Mouse (Mus musculus) hindbrain, embryonic 12.5 days (tissue): ENCODE data around the gene Pth. TPM values are rescaled to one million over a fixed set of nuclear protein-coding genes. Genes with fewer than 3 reads are reported as not detected.

Source experiments
- ATAC-seq: fragments of 200-750 bp; cut with Nextera tagmentation; 2 replicates; pipeline ENCODE4 v1.8.0; 2017; ENCODE audit warnings: moderate TSS enrichment; ENCODE audit not compliant: low FRiP score
- H3K27ac ChIP-seq: fragments of 300-500 bp; sonication (generic); 2 replicates; pipeline ENCODE4 v1.5.1; 2016; ENCODE audit warnings: mild to moderate bottlenecking
- H3K27me3 ChIP-seq: fragments of 300-500 bp; sonication (generic); 2 replicates; pipeline ENCODE4 v1.6.1; 2016; ENCODE audit warnings: mild to moderate bottlenecking
- H3K36me3 ChIP-seq: fragments of 300-500 bp; sonication (generic); 2 replicates; pipeline ENCODE4 v1.6.1; 2016; ENCODE audit warnings: mild to moderate bottlenecking
- H3K4me1 ChIP-seq: fragments of 300-500 bp; sonication (generic); 2 replicates; pipeline ENCODE4 v1.6.1; 2016
- H3K4me2 ChIP-seq: fragments of 300-500 bp; sonication (generic); replicated peaks from 2 replicates; pipeline ENCODE4 v1.6.1; 2016; ENCODE audit warnings: mild to moderate bottlenecking
- H3K4me3 ChIP-seq: fragments of 300-500 bp; sonication (generic); 2 replicates; pipeline ENCODE4 v1.5.1; 2016; ENCODE audit warnings: mild to moderate bottlenecking
- H3K9ac ChIP-seq: fragments of 300-500 bp; sonication (generic); 2 replicates; pipeline ENCODE4 v1.6.1; 2016; ENCODE audit warnings: mild to moderate bottlenecking, moderate library complexity
- H3K9me3 ChIP-seq: fragments of 300-500 bp; sonication (generic); replicated peaks from 2 replicates; pipeline ENCODE4 v1.6.1; 2016; ENCODE audit warnings: mild to moderate bottlenecking
- WGBS: fragments of 180-500 bp; shearing (Covaris S2); methylation state at CpG from one replicate; pipeline ENCODE4 v1.1.7; 2016; 5-methylcytosine and 5-hydroxymethylcytosine counted together
- polyA plus RNA-seq: library from polyadenylated mRNA; unstranded; fragments of >200 nt; fragmentation: Nextera tagmentation; extraction: Ambion mirVana; gene quantifications from 2 replicates; pipeline ENCODE4 v1.2.1, GENCODE M21; 2016

The Pth gene
- polyA plus RNA-seq, 1 experiment from 2014 or later = not detected

DNA sequence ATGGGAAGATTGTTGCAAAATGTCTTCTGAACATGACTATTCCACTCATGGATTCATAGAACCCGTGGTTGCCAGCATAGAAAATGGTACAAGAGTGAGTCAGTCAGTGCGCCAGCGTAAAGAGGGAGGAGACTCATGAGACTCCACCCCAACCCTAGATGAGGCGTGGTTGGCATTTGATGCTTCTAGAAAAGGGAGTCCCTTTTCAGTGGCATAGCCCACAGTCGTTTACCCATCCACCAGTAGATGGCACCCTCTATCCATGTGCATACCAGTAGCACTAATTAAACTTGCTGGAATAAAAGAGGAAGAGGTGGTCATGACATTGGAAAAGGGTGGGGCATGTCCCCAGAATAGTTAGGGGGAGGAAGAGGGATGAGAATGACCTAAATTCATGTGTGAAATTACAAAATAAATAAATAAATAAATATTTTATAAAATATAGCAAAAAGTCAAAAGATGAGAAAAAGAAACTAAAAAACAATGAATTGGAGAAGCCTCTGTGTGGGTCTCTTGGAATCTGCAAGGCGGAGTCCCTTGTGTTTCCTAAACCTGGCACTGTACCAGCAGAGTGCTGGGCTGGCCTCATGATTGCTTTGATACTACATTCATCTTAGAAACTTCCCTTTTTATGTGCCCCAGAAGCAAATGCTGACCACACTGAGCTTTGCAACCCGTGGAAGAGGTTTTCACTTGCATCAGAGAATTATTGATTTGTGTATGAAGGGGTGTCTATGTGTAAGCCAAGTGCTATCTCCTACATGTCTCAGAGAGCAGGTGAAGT, 10.3 kb downstream of the Pth start:
- H3K9me3 ChIP-seq = no peaks in the 10 kb centered on the region
- H3K4me3 ChIP-seq = no peak overlapping the region
- no peak overlapping the region for H3K9ac ChIP-seq
- no peaks in the 10 kb centered on the region for H3K36me3 ChIP-seq
- H3K27ac ChIP-seq = no peak overlapping the region
- 33% methylated on average over 7 of the region's 7 CpGs for WGBS
- peak; percentile 76 for ATAC-seq
- no peaks in the 10 kb centered on the region for H3K4me1 ChIP-seq
- no peaks in the 10 kb centered on the region for H3K27me3 ChIP-seq
- H3K4me2 ChIP-seq = no peak overlapping the region

DNA sequence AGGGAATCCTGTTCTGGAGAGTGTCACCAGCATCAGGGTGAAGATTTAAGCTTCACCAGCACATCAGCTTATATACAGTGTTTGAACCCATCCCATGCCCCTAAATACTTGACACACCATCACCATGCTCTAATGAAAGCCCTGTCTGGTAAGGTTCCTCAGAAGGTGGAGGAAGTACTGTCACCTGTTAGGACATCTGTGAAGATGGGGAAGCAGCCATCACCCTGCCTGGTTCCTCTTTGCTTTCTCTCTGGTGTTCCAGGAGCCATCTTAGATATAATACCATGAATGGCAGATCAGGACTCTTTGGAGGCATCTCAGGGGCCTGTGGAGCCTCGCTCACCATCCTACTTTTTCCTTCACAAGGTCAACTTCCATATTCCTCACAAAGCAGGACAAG, 15.7 kb downstream of the Pth start:
- H3K4me3 ChIP-seq = no peak overlapping the region
- no peak overlapping the region for H3K9ac ChIP-seq
- H3K27ac ChIP-seq = no peak overlapping the region
- H3K4me1 ChIP-seq = peaks cover 9% of the 10 kb centered on the region
- no peaks in the 10 kb centered on the region for H3K9me3 ChIP-seq
- no peak overlapping the region for H3K4me2 ChIP-seq
- WGBS = 72% methylated on average over 1 of the region's 1 CpGs
- H3K27me3 ChIP-seq = no peaks in the 10 kb centered on the region
- ATAC-seq = no peak
- H3K36me3 ChIP-seq = no peaks in the 10 kb centered on the region

- Histone ChIP-seq H3K9ac (peak overlapping the region; percentile 88), H3K27me3 (no peaks in the 10 kb centered on the region), H3K4me2 (peak overlapping the region; percentile 66), H3K9me3 (no peaks in the 10 kb centered on the region), H3K36me3 (no peaks in the 10 kb centered on the region), H3K27ac (peak overlapping the region; percentile 85), H3K4me3 (peak overlapping the region; percentile 73), H3K4me1 (peaks cover 13% of the 10 kb centered on the region)
- 0% methylated on average over 44 of the region's 44 CpGs for WGBS
- peak; percentile 78 for ATAC-seq
These were observed 18.6 kb downstream of the Pth start for GRCm38 (mm10) chr7:113369620-113370340.

- Histone ChIP-seq H3K27ac (peak within 1 kb of the TSS; percentile 85), H3K36me3 (no peaks in the 10 kb centered on the region), H3K9ac (peak within 1 kb of the TSS; percentile 88), H3K27me3 (no peaks in the 10 kb centered on the region), H3K4me3 (peak within 1 kb of the TSS; percentile 73), H3K9me3 (no peaks in the 10 kb centered on the region), H3K4me2 (peak within 1 kb of the TSS; percentile 66), H3K4me1 (peaks cover 13% of the 10 kb centered on the region)
- ATAC-seq = peak; percentile 99
- WGBS = under 1% methylated on average over 64 of the region's 64 CpGs
These were observed 19.4 kb downstream of the Pth start, which contains the start of gene Btbd10 for GRCm38 (mm10) chr7:113368746-113369619. TSS of gene Btbd10 (minus strand) at chr7:113369392.

DNA sequence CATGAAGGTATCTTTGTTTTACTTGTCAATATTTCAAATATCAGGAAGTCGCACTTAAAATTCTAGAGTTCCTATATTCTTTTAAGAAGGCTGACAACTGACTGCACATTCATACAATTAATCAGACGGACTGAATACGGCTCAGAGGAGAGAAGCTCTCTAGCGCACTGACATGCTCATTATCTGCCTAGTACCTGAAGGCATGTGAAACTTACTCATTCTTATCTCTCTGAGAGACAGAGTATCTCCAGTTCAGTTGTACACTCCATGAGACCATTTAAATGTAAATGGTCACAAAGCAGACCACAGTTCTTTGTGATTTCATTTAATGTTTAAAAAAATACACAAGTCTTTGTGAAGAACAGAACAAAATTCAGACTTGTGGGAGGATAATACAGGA, 20.9 kb downstream of the Pth start:
- Histone ChIP-seq H3K27me3 (no peaks in the 10 kb centered on the region), H3K4me3 (no peak overlapping the region), H3K9me3 (no peaks in the 10 kb centered on the region), H3K9ac (no peak overlapping the region), H3K27ac (no peak overlapping the region), H3K36me3 (no peaks in the 10 kb centered on the region), H3K4me1 (peaks cover 13% of the 10 kb centered on the region), H3K4me2 (no peak overlapping the region)
- no peak for ATAC-seq
- WGBS = 73% methylated on average over 4 of the region's 4 CpGs

DNA sequence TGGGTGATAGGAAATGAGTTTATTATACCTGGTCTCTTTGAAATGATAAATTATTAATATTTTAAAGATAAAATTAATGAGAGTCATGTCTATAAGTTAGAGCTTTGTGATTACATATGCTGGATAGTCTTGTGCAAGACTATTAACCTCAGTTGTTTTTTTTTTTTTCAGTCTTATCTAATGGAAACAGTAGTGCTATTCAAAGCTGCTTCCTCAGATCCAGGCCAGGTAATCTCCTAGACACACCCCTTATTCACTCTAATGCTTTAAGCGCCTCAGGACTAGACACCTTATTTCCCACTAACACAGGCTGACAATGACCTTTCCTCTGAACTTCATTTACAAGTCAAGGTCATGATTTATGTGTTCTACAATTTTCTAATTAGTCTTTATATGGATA, 39.3 kb downstream of the Pth start:
- H3K4me3 ChIP-seq = no peak overlapping the region
- H3K4me1 ChIP-seq = no peaks in the 10 kb centered on the region
- H3K4me2 ChIP-seq = no peak overlapping the region
- H3K9ac ChIP-seq = no peak overlapping the region
- no peak for ATAC-seq
- H3K27ac ChIP-seq = no peak overlapping the region
- no peaks in the 10 kb centered on the region for H3K27me3 ChIP-seq
- H3K9me3 ChIP-seq = no peaks in the 10 kb centered on the region
- WGBS = 93% methylated on average over 1 of the region's 1 CpGs
- H3K36me3 ChIP-seq = no peaks in the 10 kb centered on the region

GRCm38 (mm10) chr7:113347694-113348093, 40.7 kb downstream of the Pth start:
- Histone ChIP-seq H3K27me3 (no peaks in the 10 kb centered on the region), H3K9ac (no peak overlapping the region), H3K27ac (no peak overlapping the region), H3K4me3 (no peak overlapping the region), H3K9me3 (no peaks in the 10 kb centered on the region), H3K4me1 (no peaks in the 10 kb centered on the region), H3K4me2 (no peak overlapping the region), H3K36me3 (no peaks in the 10 kb centered on the region)
- ATAC-seq = no peak
- WGBS = 96% methylated on average over 2 of the region's 2 CpGs

DNA sequence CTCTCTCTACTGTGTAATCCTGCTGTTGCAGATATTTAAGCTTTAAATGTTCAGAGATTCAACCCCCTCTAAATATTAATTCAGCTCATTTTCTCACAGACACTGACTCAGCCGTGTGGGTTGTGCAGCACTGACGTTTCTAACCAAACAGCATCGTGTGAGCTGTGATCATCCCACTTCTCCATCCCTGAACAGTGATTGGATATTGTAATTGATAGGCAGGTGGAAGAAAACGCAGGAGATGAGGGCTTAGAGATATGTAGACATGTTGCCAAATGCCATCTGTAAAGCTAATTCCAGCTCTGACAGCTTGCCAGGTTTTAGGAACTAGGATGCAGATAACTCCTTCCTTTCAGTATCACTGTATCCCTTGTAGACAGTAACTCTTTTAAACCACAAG, 41.1 kb downstream of the Pth start:
- Histone ChIP-seq H3K36me3 (no peaks in the 10 kb centered on the region), H3K9me3 (no peaks in the 10 kb centered on the region), H3K4me2 (no peak overlapping the region), H3K9ac (no peak overlapping the region), H3K27ac (no peak overlapping the region), H3K4me3 (no peak overlapping the region), H3K4me1 (no peaks in the 10 kb centered on the region), H3K27me3 (no peaks in the 10 kb centered on the region)
- no peak for ATAC-seq
- WGBS = 41% methylated on average over 4 of the region's 4 CpGs

Other genes starting within 250 kb of the Pth start
- gene Arntl, start 181.1 kb downstream of the Pth start, polyA plus RNA-seq = 9.1 and 9.5 TPM in 2 replicates
- 42.8 and 45.4 TPM in 2 replicates for gene Btbd10, start 19.2 kb downstream of the Pth start, polyA plus RNA-seq
- 93.4 and 97.3 TPM in 2 replicates for gene Far1, start 125.3 kb upstream of the Pth start, polyA plus RNA-seq